Mouse (Mus musculus) natural killer cell, adult 2 months (primary cell): Measurements from ENCODE around the gene 1700025G04Rik.

Experiments
- DNase-seq, 2 experiments: peaks; one replicate each; pipeline ENCODE4 v3.0.0; 2022; ENCODE audit warnings: low spot score in 2 of 2

The 1700025G04Rik gene

DNA sequence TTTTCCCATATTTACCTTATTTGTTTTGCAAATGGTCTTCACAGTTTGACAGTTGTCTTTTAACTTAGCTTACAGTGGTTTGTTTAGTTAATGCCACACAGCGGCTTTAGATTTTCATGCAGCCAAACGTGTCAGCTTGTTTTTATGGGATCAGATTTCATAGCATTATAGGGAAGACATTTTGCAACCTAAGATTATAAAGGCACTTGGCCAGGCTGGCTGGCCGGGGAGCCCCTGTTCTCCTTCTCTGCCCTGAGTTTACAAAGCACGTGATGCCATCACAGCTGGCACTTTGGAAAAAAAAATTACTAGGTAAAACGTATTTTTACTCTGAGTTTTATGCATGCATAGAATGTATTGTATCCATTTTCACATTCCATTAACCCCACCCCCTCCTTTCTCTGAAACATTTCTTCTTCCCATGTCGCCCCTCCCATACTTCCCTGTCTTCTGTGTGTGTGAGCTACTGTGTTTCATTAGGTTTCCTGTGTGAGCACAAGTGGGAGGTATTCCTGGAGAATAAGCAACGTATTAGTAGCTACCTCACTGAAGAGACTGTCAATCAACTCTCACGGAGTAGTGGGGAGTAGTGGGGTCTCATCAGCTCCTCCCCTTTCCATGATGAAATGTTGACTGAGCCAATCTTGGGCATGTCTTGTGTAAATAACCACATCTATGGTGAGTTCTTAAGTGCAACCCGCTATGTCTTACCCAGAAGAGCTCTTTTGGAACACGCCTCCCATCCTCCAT lies 93.8 kb downstream of the 1700025G04Rik start:
- DNase-seq = no peak

DNA sequence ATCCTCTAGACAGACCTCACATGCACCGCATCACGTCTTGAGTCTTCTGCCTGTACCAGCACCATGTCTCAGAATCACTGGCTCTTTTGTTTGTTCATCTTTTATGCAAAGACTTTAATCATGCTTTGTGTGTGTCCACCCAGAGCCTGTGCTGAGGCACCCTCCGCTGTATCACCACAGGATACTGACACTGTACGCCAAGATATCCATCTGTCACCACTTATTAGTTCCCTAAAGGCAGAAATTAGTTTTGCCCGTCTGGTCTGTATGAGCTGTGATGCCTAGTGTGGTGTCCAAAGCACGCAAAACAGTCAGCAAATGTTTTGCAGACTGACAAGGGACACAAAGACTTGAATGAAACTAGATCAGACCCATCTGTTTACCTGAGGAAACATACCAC lies 95.7 kb downstream of the 1700025G04Rik start:
- no peak for DNase-seq

DNA sequence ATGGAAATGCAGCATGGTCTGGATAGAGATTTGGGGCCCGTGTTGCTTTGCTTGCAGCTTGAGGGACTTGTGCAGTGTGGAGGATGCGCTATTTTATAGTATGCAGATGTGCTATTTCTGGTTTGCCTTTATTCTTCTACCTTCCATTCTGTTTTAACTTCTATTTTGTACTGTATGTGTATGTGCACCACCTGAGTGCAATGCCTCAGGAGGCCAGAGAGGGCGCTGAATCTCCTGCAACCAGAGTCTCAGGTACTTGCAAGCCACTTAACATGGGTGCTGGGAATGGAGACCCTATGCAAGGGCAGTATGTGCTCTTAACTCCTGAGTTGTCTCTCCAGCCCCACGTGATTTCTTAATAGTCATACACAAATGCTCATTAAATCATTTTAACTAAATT lies 98.4 kb downstream of the 1700025G04Rik start:
- DNase-seq = no peak

DNA sequence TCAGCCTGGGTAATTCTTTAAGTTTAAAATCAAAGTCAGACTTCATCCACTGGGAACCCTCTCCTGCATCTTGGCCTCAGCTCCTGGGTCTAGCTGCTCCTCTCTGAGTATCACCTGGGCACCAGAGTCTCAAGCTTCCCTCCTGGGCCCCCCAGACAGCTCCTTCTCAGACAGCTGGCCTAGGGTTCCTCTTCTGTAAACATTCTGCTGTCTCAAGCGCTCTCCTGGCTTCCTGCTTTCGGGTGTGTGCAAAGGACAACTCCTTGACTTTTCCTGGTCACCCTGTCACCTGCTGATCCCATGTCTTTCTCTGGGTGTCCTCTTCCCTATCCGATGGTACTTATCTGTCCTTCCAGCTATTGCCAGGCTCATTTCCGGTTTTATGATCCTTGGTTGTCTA lies 99.3 kb downstream of the 1700025G04Rik start:
- no peak for DNase-seq

DNA sequence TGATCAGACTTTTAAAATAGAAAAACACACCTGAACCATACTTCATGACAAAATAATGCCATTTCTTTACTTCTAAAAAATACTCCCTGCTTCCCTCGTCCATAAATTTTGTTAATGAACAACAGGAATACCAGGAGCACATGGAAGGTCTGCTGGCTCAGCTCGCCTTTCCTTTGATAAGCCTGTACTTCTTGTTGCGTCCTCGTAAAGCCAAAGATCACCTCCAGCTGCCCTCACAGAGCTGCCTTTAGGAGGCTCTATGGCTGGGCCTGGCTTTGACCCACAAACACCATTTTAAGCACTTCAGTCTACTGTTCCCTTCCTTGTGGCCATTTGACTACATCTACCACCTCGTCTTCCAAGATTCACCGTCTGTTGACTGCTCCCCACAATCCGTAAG lies 101.2 kb downstream of the 1700025G04Rik start:
- no peak for DNase-seq

DNA sequence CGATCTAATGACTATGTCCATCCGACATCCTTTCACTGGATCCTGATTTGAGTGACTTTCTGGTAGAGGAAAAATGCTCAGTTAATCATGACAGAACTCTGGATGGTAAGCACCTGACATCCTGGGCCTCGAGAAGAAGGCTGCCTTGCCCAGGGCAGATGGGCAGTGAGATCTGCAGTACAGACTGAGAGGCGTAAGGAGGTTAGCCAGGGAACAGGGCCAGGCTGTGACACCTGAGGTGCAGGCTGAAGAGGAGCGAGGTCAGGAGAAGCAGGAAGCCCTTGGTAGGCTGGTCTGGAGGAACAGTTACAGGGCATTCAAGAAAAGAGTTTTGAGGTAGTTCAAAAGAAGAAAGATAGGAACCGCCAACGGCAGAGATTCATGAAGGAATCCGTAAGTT lies 101.9 kb downstream of the 1700025G04Rik start:
- DNase-seq = no peak

DNA sequence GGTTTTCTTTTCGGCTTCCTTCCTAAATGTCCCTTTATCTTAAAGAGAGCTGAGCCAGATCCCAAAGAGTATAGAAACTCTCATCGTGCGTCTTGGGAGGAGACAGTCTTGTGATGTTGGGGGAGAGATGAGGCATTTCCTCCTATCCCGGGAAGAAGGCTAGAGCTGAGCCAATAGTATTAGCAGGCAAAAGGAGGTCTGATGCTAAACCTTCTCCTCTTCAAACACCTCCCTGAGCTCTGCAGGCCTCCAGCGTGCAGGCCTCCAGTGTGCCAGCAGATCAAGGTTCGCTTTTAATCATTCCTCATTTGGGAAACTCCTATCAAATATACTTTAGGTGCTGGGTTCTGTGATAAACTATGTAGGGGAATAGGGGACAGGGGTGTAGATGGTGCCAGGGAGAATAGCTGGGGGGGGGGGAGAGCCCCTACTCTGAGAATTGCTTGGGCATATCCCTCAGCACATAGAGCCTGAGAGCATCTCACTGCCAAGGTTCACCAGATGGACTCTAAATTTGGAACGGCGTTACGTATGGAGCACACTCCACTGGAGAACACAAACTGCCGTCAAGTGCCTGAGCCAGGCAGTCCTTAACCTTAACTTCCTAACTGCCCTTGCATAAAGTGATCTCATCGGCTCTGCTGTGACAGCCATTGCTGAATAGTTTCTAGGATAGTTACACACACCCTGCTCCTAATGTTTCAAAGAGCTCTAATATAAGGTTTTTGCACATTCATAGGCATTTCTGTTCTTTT lies 103.7 kb downstream of the 1700025G04Rik start:
- no peak for DNase-seq

DNA sequence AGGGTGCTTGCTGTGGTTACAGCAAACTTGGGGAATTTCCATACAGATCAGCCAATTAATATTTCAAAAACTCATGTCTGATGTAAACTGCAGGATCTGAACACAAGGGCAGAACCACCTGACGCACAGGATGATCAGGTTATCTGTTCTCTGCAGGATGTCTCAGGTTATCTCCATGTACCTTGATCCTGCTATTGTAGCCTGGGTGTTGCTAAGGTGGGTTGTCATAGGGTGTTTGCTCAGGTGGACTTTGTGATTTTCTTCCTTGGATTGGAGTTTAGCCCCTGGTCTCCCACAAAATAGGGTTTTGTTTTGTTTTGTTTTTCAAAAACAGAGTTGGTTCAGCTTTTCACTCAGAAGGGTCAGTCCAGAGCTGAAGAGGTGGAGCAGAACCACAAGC lies 104.9 kb downstream of the 1700025G04Rik start:
- DNase-seq = no peak

DNA sequence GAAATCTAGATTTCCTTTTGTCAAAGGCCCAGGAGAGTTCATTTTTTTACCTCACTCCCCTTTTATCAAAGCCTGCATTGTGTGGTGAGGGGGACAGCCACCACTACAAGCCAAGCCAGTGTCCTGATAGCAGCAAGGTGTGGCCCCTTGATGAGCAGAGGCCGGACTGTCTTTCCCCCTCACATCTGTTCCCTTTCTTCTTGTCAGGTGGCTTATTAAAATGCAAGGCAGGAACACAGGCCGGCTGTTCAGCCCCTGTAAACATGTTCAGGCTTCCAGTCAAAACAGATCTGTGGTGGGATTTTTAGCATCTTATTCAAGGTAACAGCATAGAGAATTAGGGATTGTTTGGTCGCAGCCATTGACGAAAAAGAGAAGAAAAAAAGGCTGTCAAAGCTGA lies 105.9 kb downstream of the 1700025G04Rik start:
- no peak for DNase-seq

DNA sequence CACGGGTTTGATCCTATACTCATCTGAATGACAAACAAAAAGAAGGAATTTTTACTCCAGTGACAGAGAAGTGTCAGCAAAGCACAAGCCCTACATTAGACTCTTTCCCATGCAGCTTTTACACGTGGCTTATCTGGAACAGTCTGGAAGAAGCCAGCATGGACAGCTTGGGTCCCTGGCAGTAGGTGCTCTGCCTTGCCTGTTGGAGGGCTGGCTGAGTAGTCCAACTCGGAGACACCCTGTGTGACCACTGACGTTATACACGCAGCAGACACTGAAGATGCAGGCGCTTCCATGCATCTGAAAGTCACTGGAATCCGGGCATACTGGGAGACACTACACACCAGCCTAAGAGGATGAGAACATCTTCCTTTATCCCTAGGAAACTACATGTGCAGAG lies 109.4 kb downstream of the 1700025G04Rik start:
- DNase-seq = no peak

DNA sequence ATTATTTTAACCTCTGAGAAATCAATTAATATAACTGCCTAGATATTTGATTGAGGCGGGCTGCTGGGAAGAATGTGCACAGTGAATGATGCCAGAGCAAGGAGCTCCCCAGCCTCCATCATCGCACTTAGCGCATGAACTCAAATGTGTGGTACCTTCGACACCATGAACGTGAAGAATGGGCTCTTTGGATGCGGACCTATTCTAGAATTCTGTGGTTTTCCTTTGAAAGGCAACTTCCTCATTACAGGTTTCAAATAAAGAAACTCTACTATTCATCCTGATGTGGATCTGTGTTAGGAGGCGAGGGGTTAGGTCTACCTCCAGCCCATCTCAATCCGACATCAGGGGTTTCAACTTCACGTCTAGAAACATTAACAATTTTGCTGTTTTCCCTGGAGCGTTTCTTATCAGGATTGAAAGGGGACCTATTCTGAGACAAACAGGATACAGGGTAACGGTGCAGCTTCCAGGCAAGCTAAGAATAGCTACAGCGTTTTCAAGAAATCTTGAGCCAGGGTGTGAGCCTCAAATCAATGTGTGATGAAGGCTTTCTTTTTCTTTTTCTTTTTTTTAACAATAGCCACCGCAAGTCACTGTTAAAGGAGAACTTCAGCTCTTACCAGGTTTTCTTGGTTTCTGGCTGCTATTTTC lies 110.0 kb downstream of the 1700025G04Rik start:
- no peak for DNase-seq

DNA sequence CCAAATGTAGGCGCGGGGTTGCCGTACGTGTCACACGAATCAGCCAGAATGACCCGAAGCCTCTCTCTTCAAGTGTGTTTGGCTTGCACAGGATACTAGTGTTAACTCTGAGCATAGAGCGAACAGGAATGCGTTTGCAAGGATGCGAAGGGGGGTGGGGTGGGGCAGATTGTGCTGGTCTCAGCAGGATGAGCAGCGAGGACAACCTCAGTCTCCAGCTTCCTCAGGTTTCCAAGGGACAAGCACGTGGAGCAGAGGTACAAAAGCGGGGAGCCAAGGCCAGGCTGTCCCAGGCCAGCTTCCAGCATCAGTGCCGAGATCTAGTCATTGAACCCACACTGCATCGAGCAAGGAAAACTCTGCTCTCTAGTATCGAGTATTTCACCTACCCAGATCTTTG lies 111.2 kb downstream of the 1700025G04Rik start:
- no peak for DNase-seq

DNA sequence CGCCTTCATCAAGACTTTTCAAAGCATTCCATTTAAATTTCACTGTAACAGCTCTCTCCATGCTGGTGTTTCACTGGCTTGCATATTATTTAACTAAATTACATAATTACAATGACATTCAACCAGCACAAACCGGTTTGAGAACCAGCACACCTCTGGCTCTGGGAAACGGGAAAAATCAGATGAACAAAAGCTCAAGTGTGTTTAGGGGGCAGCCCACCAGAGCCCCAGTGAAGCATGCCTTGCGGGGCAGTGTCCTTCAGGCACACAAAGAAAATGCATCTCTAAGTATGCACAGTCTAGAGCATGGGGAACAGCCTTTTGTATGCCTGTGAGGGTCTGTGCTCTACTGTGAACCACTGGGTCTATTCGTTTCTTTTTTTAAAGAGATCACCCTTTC lies 112.3 kb downstream of the 1700025G04Rik start:
- DNase-seq = no peak

DNA sequence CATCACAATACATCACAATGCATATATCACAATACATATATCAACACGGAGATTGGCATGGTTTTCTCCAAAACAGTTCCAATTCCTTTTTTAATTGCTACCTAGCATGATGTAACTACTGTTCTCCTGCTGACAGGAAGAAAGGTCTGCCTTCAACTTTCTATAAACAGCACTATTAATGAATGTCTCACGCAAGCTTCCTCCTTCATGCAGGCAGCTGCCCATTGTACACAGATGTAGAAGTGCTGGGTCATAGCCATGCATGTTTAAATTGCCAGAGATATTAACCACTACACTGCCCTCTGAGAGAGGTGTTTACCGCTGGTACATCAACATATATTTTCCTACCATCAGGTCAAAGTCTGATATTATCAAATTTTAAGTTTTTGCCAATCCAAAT lies 113.1 kb downstream of the 1700025G04Rik start:
- no peak for DNase-seq

DNA sequence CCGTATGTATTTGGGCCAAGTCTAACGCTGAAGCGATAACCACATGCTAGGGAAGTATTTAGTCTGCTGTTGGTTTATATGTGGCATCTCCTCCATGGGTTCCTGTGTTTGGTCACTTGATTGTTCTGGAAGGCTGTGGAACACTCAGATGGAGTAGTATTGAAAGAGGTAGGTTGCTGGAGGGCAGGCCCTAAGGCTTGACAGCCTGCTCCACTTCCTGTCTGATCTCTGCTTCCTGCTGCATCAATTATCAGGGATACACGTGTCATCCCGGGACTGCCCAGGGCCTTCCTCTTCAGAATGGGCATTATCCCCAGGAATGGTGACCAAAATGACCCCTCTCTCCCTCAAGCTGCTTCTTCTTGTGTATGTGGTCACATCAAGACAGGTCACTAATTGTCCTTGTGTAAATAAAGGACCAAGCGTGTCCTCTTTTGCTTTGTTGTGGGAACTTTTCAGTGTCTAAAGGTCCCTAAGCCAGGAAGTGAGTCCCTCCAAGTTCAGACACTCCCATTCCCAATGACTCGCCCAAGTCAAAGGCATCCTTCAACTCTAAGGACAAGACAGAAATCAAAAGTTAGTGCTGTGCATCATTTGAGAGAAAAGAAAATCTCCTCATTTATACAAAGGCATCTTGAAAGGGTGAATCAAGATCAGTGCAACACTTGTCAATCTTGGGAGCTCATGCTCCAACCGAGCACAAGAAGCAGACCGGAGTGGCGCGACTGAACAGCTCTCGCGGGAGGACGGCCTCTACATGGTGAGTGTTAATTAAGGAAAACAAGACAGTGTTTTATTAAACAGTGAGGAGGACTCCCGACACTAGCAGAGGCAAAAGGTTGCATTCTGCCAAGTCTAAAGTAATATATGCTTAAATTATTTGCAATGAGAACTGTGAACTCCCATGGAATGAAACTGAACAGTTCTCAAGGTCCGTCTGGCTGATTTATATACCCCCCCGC lies 114.2 kb downstream of the 1700025G04Rik start:
- DNase-seq = no peak

DNA sequence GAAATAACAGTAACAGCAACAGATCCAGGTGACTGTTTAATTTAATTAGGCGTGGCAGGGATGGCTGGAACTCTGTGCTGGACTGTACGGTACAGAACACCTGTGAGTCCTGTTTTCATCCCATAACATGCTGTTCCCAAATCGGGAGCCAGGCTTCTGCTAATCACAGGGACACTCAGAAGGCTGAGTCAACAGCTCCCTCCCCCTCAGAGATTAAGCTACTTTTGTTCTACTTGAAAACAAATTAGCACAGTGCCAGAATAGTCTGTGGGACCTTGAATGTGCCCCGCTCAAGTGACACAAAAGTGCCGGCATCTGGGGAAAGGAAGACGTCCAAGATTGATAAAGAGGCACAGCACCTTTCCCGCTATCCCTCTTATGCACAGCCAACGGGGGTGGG lies 115.0 kb downstream of the 1700025G04Rik start:
- no peak for DNase-seq

DNA sequence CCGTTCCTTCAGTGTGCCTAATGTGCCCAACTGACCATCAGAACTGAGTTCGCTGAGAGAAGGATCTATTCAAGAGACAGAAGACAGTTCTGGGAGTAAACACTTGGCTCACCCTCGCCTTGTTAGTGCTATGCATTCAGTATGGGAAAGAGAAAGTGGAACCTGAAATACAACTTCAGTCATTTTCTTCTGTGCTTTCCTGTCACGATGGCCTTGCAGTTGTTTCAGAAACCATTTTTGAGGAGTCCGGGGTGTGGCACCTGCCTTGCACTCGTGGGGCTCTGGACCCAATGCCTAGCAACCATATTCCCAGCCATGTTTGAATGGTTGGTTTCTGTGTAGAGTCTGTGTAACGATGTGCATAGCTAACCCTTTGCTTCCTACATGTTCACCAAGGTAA lies 115.5 kb downstream of the 1700025G04Rik start:
- no peak for DNase-seq

DNA sequence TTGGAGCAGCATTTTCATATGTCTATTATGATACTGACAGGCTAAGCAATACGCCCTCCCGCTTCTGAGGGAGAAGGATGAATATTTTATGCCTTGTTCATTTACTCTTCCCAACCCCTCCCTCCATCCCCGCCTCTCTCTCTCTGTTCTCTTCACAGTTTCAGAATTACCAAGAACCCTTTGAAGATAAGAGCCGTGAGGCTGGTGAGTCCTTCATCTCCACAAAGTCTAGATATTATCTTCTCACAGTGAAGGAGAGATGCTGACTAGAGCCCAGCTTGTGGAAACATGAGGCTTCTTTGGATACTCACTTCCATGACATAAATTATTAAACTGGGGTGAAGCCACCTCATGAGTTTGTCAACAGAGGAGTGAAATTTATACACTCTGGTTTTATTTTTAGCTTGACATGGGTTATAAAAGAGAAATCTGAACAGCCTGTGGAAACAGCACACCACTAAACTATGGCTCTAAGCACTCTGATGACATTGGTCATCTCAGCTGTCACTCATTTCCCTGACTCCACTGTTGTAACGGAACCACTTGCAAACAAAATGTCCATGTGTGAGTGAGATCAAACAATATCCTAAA lies 116.7 kb downstream of the 1700025G04Rik start:
- no peak for DNase-seq

DNA sequence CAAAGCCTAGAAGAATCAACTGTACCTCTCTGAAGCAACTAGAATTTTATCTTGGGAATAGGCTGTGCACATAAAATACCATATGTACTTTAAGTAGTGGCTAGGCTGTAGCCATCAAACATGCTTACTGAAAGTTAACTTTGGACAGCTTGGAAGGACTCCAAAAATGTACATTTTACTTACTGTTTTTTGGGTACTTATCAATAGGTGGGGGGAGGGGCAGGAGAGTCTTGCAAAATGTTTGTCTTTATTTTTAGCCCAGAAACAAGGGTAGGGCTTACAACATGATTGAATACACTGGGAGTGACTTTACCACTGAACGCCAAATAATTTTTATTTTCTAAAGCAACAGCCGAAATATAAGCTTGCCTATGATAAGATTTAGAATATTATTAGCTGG lies 118.3 kb downstream of the 1700025G04Rik start:
- no peak for DNase-seq

DNA sequence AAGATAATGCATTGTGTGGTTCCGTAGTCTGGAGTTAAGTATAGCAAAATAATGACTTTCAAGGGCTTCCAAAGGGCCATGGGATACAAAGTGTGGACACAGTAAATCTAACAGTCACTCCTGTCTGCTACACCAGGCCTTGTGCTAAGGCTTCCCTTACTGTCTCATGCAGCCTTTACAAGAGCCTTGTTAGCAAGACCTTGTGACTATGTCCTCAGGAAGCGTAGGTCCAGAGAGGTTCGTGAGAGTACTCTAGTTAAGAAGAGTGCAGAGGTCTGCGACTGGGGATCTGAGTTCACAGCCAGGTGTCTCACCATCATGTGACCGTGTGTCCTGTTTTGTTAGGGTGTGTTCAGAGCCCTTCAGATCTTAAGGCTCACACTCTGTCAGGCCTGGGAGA lies 121.8 kb downstream of the 1700025G04Rik start:
- no peak for DNase-seq

DNA sequence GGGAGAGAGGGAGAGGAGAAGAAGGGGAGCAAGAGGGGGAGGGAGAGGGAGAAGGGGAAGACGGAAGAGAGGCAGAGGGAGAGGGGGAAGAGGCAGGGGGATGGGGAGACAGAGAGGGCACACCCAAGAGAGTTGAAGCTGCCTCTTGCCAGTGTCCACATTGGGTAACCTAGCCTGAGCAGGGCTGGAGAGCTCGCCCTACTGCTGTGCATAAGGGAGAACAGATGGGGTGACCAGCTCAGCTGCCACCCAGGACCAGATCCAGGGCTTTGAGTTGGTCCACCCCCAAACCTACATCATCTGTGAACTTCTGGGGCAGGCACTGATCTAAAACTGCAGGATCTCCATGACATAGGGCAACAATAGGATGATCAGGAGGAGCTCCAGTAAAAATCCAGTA lies 125.1 kb downstream of the 1700025G04Rik start:
- DNase-seq = no peak
